Mouse (Mus musculus) liver, embryonic 14.5 days (tissue): Measurements from ENCODE around the gene Nectin2.

Experiments
- CTCF ChIP-seq: IDR thresholded peaks from 2 replicates; pipeline ENCODE4 v1.5.1; 2016; ENCODE audit warnings: antibody characterized with exemption, low read depth, control low read depth
- EP300 ChIP-seq: IDR thresholded peaks from 2 replicates; pipeline ENCODE4 v1.6.1; 2016; ENCODE audit warnings: antibody characterized with exemption, low read depth

DNA sequence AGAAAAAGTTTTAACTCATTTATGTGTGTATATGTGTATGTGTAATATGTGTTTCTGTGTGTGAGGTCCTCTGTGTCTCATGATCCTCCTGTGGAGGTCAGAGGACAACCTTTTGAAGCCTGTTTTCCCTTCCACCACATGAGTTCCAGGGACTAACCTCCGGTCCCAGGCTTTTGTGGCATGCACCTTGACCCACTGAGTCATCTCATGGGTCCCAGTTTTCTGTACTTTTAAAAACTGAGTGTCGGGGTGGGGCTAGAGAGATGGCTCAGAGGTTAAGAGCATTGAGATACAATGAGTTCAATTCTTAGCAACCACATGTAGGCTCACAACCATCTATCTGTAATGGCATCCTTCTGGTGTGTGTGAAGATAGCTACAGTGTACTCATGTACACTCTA lies 69.6 kb downstream of the Nectin2 start:
- TF ChIP-seq CTCF (no peak), EP300 (no peak)
